Mouse (Mus musculus) forebrain, embryonic 11.5 days (tissue): ENCODE results near the gene Ttc21a. TPM values are rescaled to one million over a fixed set of nuclear protein-coding genes. Genes with fewer than 3 reads are reported as not detected.

Experiments used
- ATAC-seq: fragments of 200-750 bp; cut with Nextera tagmentation; replicated peaks from 2 replicates; pipeline ENCODE4 v1.8.0; 2017; ENCODE audit warnings: moderate TSS enrichment; ENCODE audit not compliant: low FRiP score
- DNase-seq: peaks from one replicate; pipeline ENCODE4 v3.0.0-alpha.2; 2017; ENCODE audit warnings: low spot score
- H3K27ac ChIP-seq: fragments of 300-500 bp; sonication (generic); 2 replicates; pipeline ENCODE4 v1.5.1; 2014; ENCODE audit warnings: low read depth, low read length
- H3K27me3 ChIP-seq: fragments of 300-500 bp; sonication (generic); 2 replicates; pipeline ENCODE4 v1.6.1; 2014; ENCODE audit warnings: mild to moderate bottlenecking, low read length, mixed read lengths; ENCODE audit not compliant: control insufficient read depth, insufficient read depth
- H3K36me3 ChIP-seq: fragments of 300-500 bp; sonication (generic); 2 replicates; pipeline ENCODE4 v1.6.1; 2014; ENCODE audit warnings: mild to moderate bottlenecking, low read length, moderate library complexity, mixed read lengths; ENCODE audit not compliant: control insufficient read depth, insufficient read depth
- H3K4me1 ChIP-seq: fragments of 300-500 bp; sonication (generic); replicated peaks from 2 replicates; pipeline ENCODE4 v1.6.1; 2014; ENCODE audit warnings: low read length, mixed read lengths; ENCODE audit not compliant: control insufficient read depth, insufficient read depth
- H3K4me2 ChIP-seq: fragments of 300-500 bp; sonication (generic); 2 replicates; pipeline ENCODE4 v1.6.1; 2014; ENCODE audit warnings: low read depth, mild to moderate bottlenecking, low read length, moderate library complexity, mixed read lengths; ENCODE audit not compliant: severe bottlenecking
- H3K4me3 ChIP-seq: fragments of 300-500 bp; sonication (generic); 2 replicates; pipeline ENCODE4 v1.5.1; 2014; ENCODE audit warnings: low read depth, low read length
- H3K9ac ChIP-seq: fragments of 300-500 bp; sonication (generic); 2 replicates; pipeline ENCODE4 v1.6.1; 2014; ENCODE audit warnings: low read length
- H3K9me3 ChIP-seq: fragments of 300-500 bp; sonication (generic); 2 replicates; pipeline ENCODE4 v1.6.1; 2016; ENCODE audit warnings: low read length, mixed read lengths; ENCODE audit not compliant: control insufficient read depth
- WGBS: fragments of 180-500 bp; shearing (Covaris S2); extraction: QIAGEN DNeasy Blood & Tissue Kit; methylation state at CpG from one replicate; pipeline ENCODE4 v1.1.7; 2014; 5-methylcytosine and 5-hydroxymethylcytosine counted together
- polyA plus RNA-seq: library from polyadenylated mRNA; unstranded; fragments of >200 nt; fragmentation: Nextera tagmentation; extraction: Ambion mirVana; gene quantifications from 2 replicates; pipeline ENCODE4 v1.2.1, GENCODE M21; 2014

Ttc21a gene
- polyA plus RNA-seq, 1 experiment from 2014 or later, result 0.33 TPM

GRCm38 (mm10) chr9:119991310-119991709 lies 53.9 kb downstream of the Ttc21a start:
- 18% methylated on average over 5 of the region's 5 CpGs for WGBS
- H3K9ac ChIP-seq, result no peak overlapping the region

DNA sequence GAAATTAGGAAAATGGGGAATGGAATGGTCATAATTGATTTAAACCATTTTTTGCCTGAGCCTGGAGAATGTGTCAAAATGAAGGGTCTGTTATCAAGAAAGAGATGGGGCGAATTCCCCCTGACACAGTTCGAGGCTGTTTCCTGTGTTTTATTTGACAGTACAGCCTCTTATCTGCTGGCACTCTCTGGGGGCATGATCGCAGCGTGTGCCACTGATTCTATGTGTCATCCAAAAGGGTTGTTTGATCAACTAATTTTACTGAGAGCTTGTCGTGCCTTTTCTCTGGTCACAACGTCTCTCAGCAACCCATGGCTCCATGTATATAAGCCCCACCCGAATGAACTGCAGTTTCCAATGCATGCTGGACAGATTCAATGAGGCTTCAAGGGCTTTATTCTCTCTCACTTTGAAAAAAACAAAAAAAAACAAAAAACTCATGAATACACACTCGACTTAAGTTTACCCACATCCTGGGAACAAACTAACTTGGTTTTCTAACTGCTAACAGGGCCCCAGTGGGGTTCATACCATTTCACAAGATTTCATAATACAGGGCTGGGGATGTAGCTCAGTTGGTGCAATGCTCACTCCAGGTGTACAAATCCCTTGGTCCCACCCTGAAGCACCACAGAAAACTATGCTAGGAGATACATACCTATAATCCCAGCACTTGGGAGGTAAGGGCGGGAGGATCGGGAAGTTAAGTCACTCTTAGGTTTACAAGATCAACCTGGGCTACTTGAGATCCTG lies 55.9 kb downstream of the Ttc21a start:
- ATAC-seq (no peak), DNase-seq (no peak)
- Histone ChIP-seq H3K4me2 (no peak overlapping the region), H3K9me3 (no peaks in the 10 kb centered on the region), H3K27me3 (no peaks in the 10 kb centered on the region), H3K9ac (no peak overlapping the region), H3K36me3 (no peaks in the 10 kb centered on the region), H3K4me3 (no peak overlapping the region), H3K4me1 (no peaks in the 10 kb centered on the region), H3K27ac (no peak overlapping the region)
- WGBS, result 84% methylated on average over 10 of the region's 10 CpGs

More at GRCm38 (mm10) chr9:119991310-119991709, 53.9 kb downstream of the Ttc21a start:
- DNase-seq (no peak), ATAC-seq (no peak)
- no peak overlapping the region for H3K4me3 ChIP-seq
- H3K36me3 ChIP-seq, result no peaks in the 10 kb centered on the region
- H3K9me3 ChIP-seq, result no peaks in the 10 kb centered on the region
- no peaks in the 10 kb centered on the region for H3K27me3 ChIP-seq
- H3K27ac ChIP-seq, result no peak overlapping the region
- H3K4me1 ChIP-seq, result no peaks in the 10 kb centered on the region
- no peak overlapping the region for H3K4me2 ChIP-seq

DNA sequence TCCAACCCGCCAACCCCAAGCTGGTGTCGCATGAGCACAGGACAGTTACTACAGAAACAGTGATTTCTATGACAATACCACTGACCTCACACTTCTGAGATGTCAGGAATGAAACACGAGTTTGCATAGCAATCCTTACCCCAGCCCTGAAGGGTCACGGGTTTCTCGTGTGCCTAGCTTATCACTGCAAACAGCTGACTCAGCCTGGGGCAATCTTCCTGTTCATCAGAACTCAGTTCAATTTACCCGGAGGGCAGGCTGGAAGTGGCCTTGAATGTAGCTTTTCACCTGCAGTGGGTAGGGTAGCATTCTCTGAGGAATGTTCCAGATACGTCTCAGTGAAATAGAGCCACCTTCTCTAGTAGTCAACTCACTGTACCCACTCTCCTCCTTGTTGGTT lies 56.8 kb downstream of the Ttc21a start:
- Histone ChIP-seq H3K4me1 (no peaks in the 10 kb centered on the region), H3K27ac (no peak overlapping the region), H3K4me2 (no peak overlapping the region), H3K9me3 (no peaks in the 10 kb centered on the region), H3K27me3 (no peaks in the 10 kb centered on the region), H3K4me3 (no peak overlapping the region), H3K9ac (no peak overlapping the region), H3K36me3 (no peaks in the 10 kb centered on the region)
- WGBS, result 82% methylated on average over 7 of the region's 7 CpGs
- ATAC-seq, result no peak
- DNase-seq, result no peak

DNA sequence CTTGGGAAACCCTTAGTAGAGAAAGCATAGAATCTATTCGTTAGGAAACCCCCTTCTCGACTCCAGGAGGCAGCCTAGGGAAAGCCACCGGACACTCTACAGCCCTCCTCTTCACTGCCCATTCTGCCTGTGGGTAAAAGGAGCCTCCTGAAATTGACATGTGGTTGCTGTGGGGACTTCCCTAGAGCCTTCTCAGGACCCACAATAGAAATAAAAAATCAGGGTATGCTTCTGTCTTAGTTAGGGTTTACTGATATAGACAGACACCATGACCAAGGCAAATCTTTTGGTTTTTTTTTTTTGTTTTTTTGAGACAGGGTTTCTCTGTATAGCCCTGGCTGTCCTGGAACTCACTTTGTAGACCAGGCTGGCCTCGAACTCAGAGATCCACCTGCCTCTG lies 58.7 kb downstream of the Ttc21a start:
- Histone ChIP-seq H3K9me3 (no peaks in the 10 kb centered on the region), H3K36me3 (no peaks in the 10 kb centered on the region), H3K4me1 (no peaks in the 10 kb centered on the region), H3K27me3 (no peaks in the 10 kb centered on the region), H3K4me3 (no peak overlapping the region), H3K4me2 (no peak overlapping the region), H3K27ac (no peak overlapping the region), H3K9ac (no peak overlapping the region)
- ATAC-seq (no peak), DNase-seq (no peak)
- whole genome bisulfite sequencing, result 90% methylated on average over 4 of the region's 4 CpGs

GRCm38 (mm10) chr9:119998776-119999175 lies 61.4 kb downstream of the Ttc21a start:
- 71% methylated on average over 1 of the region's 1 CpGs for WGBS
- no peaks in the 10 kb centered on the region for H3K36me3 ChIP-seq
- no peak overlapping the region for H3K4me2 ChIP-seq
- H3K9me3 ChIP-seq, result no peaks in the 10 kb centered on the region
- ATAC-seq, result no peak
- H3K4me3 ChIP-seq, result no peak overlapping the region
- H3K4me1 ChIP-seq, result 0 out of 2 replicates have a peak, but pooled peaks cover 2% of the 10 kb centered on the region
- H3K27me3 ChIP-seq, result no peaks in the 10 kb centered on the region
- no peak overlapping the region for H3K27ac ChIP-seq
- no peak for DNase-seq
- H3K9ac ChIP-seq, result no peak overlapping the region

DNA sequence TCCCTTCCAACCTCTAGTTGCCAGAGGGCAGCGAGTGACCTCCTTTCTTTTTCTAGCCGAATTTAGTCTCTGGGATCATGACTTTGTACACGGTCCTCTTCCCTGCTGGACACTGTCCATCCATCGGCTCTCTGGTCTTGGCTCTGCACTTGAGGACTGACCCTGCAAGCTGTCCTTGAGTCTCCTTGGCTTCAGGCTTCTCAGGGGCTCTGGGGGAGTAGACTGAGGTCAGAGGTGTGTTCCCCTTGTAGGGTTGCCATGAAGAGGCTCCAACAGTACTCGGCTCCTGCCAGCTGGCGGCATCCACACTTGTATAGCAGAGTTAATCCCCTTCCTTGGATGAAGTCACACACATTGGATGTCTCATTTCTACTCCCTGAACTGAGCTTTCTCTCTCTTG lies 62.2 kb downstream of the Ttc21a start:
- Histone ChIP-seq H3K9me3 (no peaks in the 10 kb centered on the region), H3K27me3 (no peaks in the 10 kb centered on the region), H3K4me2 (no peak overlapping the region), H3K4me1 (0 out of 2 replicates have a peak, but pooled peaks cover 2% of the 10 kb centered on the region), H3K27ac (no peak overlapping the region), H3K4me3 (no peak overlapping the region), H3K9ac (no peak overlapping the region), H3K36me3 (no peaks in the 10 kb centered on the region)
- ATAC-seq (no peak), DNase-seq (no peak)
- WGBS, result 72% methylated on average over 6 of the region's 6 CpGs

GRCm38 (mm10) chr9:120000761-120001160 lies 63.4 kb downstream of the Ttc21a start:
- ATAC-seq (no peak), DNase-seq (no peak)
- Histone ChIP-seq H3K36me3 (no peaks in the 10 kb centered on the region), H3K27ac (no peak overlapping the region), H3K4me3 (no peak overlapping the region), H3K4me2 (no peak overlapping the region), H3K9me3 (no peaks in the 10 kb centered on the region), H3K27me3 (no peaks in the 10 kb centered on the region), H3K4me1 (0 out of 2 replicates have a peak, but pooled peaks cover 2% of the 10 kb centered on the region), H3K9ac (no peak overlapping the region)
- 79% methylated on average over 5 of the region's 5 CpGs for WGBS

GRCm38 (mm10) chr9:120001945-120002725 lies 64.7 kb downstream of the Ttc21a start:
- Histone ChIP-seq H3K27ac (no peak overlapping the region; the same call in 1 of the 2 replicates), H3K4me1 (0 out of 2 replicates have a peak, but pooled peaks cover 2% of the 10 kb centered on the region), H3K9ac (peak overlapping the region; percentile 35), H3K36me3 (no peaks in the 10 kb centered on the region), H3K4me3 (peak overlapping the region; percentile 35), H3K27me3 (no peaks in the 10 kb centered on the region), H3K9me3 (no peaks in the 10 kb centered on the region), H3K4me2 (peak overlapping the region; percentile 57)
- peak; percentile 89 for ATAC-seq
- 13% methylated on average over 31 of the region's 31 CpGs for WGBS
- peak; percentile 89 for DNase-seq
